Mouse (Mus musculus) embryonic facial prominence, embryonic 15.5 days (tissue): ENCODE measurements around the gene Olfr965. TPM values are rescaled to one million over a fixed set of nuclear protein-coding genes. Genes with fewer than 3 reads are reported as not detected.

Experiments
- ATAC-seq: fragments of 200-750 bp; cut with Nextera tagmentation; 2 replicates; pipeline ENCODE4 v1.8.0; 2017; ENCODE audit warnings: low read depth, moderate TSS enrichment; ENCODE audit not compliant: insufficient number of reproducible peaks, low FRiP score, low TSS enrichment
- H3K27ac ChIP-seq: fragments of 300-500 bp; sonication (generic); replicated peaks from 2 replicates; pipeline ENCODE4 v1.5.1; 2015; ENCODE audit warnings: mild to moderate bottlenecking, inconsistent platforms
- H3K27me3 ChIP-seq: fragments of 300-500 bp; sonication (generic); 2 replicates; pipeline ENCODE4 v1.6.1; 2015; ENCODE audit warnings: inconsistent platforms
- H3K36me3 ChIP-seq: fragments of 300-500 bp; sonication (generic); 2 replicates; pipeline ENCODE4 v1.6.1; 2015; ENCODE audit warnings: mild to moderate bottlenecking, inconsistent platforms
- H3K4me1 ChIP-seq: fragments of 300-500 bp; sonication (generic); 2 replicates; pipeline ENCODE4 v1.6.1; 2015; ENCODE audit warnings: inconsistent platforms
- H3K4me2 ChIP-seq: fragments of 300-500 bp; sonication (generic); replicated peaks from 2 replicates; pipeline ENCODE4 v1.6.1; 2015; ENCODE audit warnings: mild to moderate bottlenecking, inconsistent platforms
- H3K4me3 ChIP-seq: fragments of 300-500 bp; sonication (generic); replicated peaks from 2 replicates; pipeline ENCODE4 v1.5.1; 2015; ENCODE audit warnings: mild to moderate bottlenecking, inconsistent platforms
- H3K9ac ChIP-seq: fragments of 300-500 bp; sonication (generic); 2 replicates; pipeline ENCODE4 v1.6.1; 2015; ENCODE audit warnings: inconsistent platforms
- H3K9me3 ChIP-seq: fragments of 300-500 bp; sonication (generic); replicated peaks from 2 replicates; pipeline ENCODE4 v1.6.1; 2016; ENCODE audit warnings: inconsistent platforms
- WGBS: fragments of 180-500 bp; shearing (Covaris S2); methylation state at CpG from one replicate; pipeline ENCODE4 v1.1.7; 2015; 5-methylcytosine and 5-hydroxymethylcytosine counted together
- polyA plus RNA-seq: library from polyadenylated mRNA; unstranded; fragments of >200 nt; fragmentation: Nextera tagmentation; extraction: Ambion mirVana; gene quantifications from 2 replicates; pipeline ENCODE4 v1.2.1, GENCODE M21; 2015

Gene Olfr965
- polyA plus RNA-seq, 1 experiment from 2014 or later: not detected

- 80% methylated on average over 1 of the region's 1 CpGs for WGBS
- Histone ChIP-seq H3K4me3 (no peak overlapping the region), H3K4me2 (no peak overlapping the region), H3K27ac (no peak overlapping the region), H3K27me3 (no peaks in the 10 kb centered on the region), H3K9me3 (no peaks in the 10 kb centered on the region), H3K9ac (no peak overlapping the region), H3K36me3 (no peaks in the 10 kb centered on the region), H3K4me1 (no peaks in the 10 kb centered on the region)
- no peak for ATAC-seq
Observed at GRCm38 (mm10) chr9:39746428-39746827, 35.3 kb downstream of the Olfr965 start.

Other genes starting within 250 kb of the Olfr965 start
- gene Olfr955, start 239.4 kb upstream of the Olfr965 start, polyA plus RNA-seq: not detected in 2 replicates
- gene Olfr44, start 217.4 kb upstream of the Olfr965 start, polyA plus RNA-seq: not detected in 2 replicates
- 0.40 and 0.59 TPM in 2 replicates for gene Olfr957, start 195.5 kb upstream of the Olfr965 start, polyA plus RNA-seq
- 0.04 TPM in 1 of 2 replicates, not detected in the other for gene Olfr958, start 157.3 kb upstream of the Olfr965 start, polyA plus RNA-seq
- gene Olfr959, start 135.8 kb upstream of the Olfr965 start, polyA plus RNA-seq: 0.14 and 0.19 TPM in 2 replicates
- gene AW551984, start 107.0 kb upstream of the Olfr965 start, polyA plus RNA-seq: 87.5 and 106 TPM in 2 replicates
- gene Olfr148, start 100.7 kb upstream of the Olfr965 start, polyA plus RNA-seq: not detected in 2 replicates
- not detected in 2 replicates for gene Olfr960, start 90.0 kb upstream of the Olfr965 start, polyA plus RNA-seq
- 0.09 and 0.32 TPM in 2 replicates for gene Olfr961, start 66.3 kb upstream of the Olfr965 start, polyA plus RNA-seq
- 0.09 TPM in 1 of 2 replicates, not detected in the other for gene Olfr963, start 44.1 kb upstream of the Olfr965 start, polyA plus RNA-seq
- gene Olfr149, start 4.2 kb upstream of the Olfr965 start, polyA plus RNA-seq: 0.05 TPM in 1 of 2 replicates, not detected in the other
- not detected in 2 replicates for gene Olfr150, start 19.6 kb downstream of the Olfr965 start, polyA plus RNA-seq
- not detected in 2 replicates for gene Olfr967, start 34.9 kb downstream of the Olfr965 start, polyA plus RNA-seq
- not detected in 2 replicates for gene Olfr968, start 71.9 kb downstream of the Olfr965 start, polyA plus RNA-seq
- gene Olfr969, start 79.6 kb downstream of the Olfr965 start, polyA plus RNA-seq: 0.23 and 0.24 TPM in 2 replicates
- gene Olfr970, start 97.5 kb downstream of the Olfr965 start, polyA plus RNA-seq: 0.12 TPM in 1 of 2 replicates, not detected in the other
- gene Olfr971, start 125.5 kb downstream of the Olfr965 start, polyA plus RNA-seq: not detected in 2 replicates
- 0.12 and 0.19 TPM in 2 replicates for gene Olfr972, start 155.1 kb downstream of the Olfr965 start, polyA plus RNA-seq
- gene Olfr229, start 196.0 kb downstream of the Olfr965 start, polyA plus RNA-seq: not detected in 2 replicates
- gene Olfr974, start 226.1 kb downstream of the Olfr965 start, polyA plus RNA-seq: 0.20 TPM in 1 of 2 replicates, not detected in the other
- 0.05 TPM in 1 of 2 replicates, not detected in the other for gene Olfr975, start 240.7 kb downstream of the Olfr965 start, polyA plus RNA-seq
- 0.09 TPM in 1 of 2 replicates, not detected in the other for gene Olfr976, start 249.8 kb downstream of the Olfr965 start, polyA plus RNA-seq